Mouse (Mus musculus) intestine, embryonic 15.5 days (tissue): ENCODE measurements around the gene Mmd2. TPM values are rescaled to one million over a fixed set of nuclear protein-coding genes. Genes with fewer than 3 reads are reported as not detected.

ENCODE experiments used
- ATAC-seq: fragments of 200-750 bp; cut with Nextera tagmentation; 2 replicates; pipeline ENCODE4 v1.8.0; 2017; ENCODE audit warnings: moderate TSS enrichment, moderate library complexity
- H3K27ac ChIP-seq: fragments of 300-500 bp; sonication (generic); 2 replicates; pipeline ENCODE4 v1.5.1; 2015; ENCODE audit warnings: mild to moderate bottlenecking, inconsistent platforms
- H3K27me3 ChIP-seq: fragments of 300-500 bp; sonication (generic); replicated peaks from 2 replicates; pipeline ENCODE4 v1.6.1; 2015; ENCODE audit warnings: inconsistent platforms
- H3K36me3 ChIP-seq: fragments of 300-500 bp; sonication (generic); 2 replicates; pipeline ENCODE4 v1.6.1; 2015; ENCODE audit warnings: inconsistent platforms
- H3K4me1 ChIP-seq: fragments of 300-500 bp; sonication (generic); replicated peaks from 2 replicates; pipeline ENCODE4 v1.6.1; 2015; ENCODE audit warnings: inconsistent platforms
- H3K4me2 ChIP-seq: fragments of 300-500 bp; sonication (generic); replicated peaks from 2 replicates; pipeline ENCODE4 v1.6.1; 2015; ENCODE audit warnings: mild to moderate bottlenecking, inconsistent platforms
- H3K4me3 ChIP-seq: fragments of 300-500 bp; sonication (generic); replicated peaks from 2 replicates; pipeline ENCODE4 v1.5.1; 2015; ENCODE audit warnings: inconsistent platforms
- H3K9ac ChIP-seq: fragments of 300-500 bp; sonication (generic); 2 replicates; pipeline ENCODE4 v1.6.1; 2015; ENCODE audit warnings: inconsistent platforms
- H3K9me3 ChIP-seq: fragments of 300-500 bp; sonication (generic); 2 replicates; pipeline ENCODE4 v1.6.1; 2016; ENCODE audit warnings: inconsistent platforms
- WGBS: fragments of 180-500 bp; shearing (Covaris S2); methylation state at CpG from one replicate; pipeline ENCODE4 v1.1.7; 2015; 5-methylcytosine and 5-hydroxymethylcytosine counted together
- polyA plus RNA-seq: library from polyadenylated mRNA; unstranded; fragments of >200 nt; fragmentation: Nextera tagmentation; extraction: Ambion mirVana; gene quantifications from 2 replicates; pipeline ENCODE4 v1.2.1, GENCODE M21; 2015

Gene Mmd2
- polyA plus RNA-seq, 1 experiment from 2014 or later = 1.7 TPM

GRCm38 (mm10) chr5:142628726-142629662 is 20.4 kb upstream of the Mmd2 start:
- Histone ChIP-seq H3K4me3 (peak overlapping the region; percentile 96), H3K27ac (peak overlapping the region; percentile 86), H3K36me3 (peaks cover 7% of the 10 kb centered on the region), H3K9me3 (no peaks in the 10 kb centered on the region), H3K27me3 (no peaks in the 10 kb centered on the region), H3K4me1 (peaks cover 10% of the 10 kb centered on the region), H3K4me2 (peak overlapping the region; percentile 89), H3K9ac (peak overlapping the region; percentile 92)
- WGBS = under 1% methylated on average over 69 of the region's 69 CpGs
- peak; percentile 99 for ATAC-seq

DNA sequence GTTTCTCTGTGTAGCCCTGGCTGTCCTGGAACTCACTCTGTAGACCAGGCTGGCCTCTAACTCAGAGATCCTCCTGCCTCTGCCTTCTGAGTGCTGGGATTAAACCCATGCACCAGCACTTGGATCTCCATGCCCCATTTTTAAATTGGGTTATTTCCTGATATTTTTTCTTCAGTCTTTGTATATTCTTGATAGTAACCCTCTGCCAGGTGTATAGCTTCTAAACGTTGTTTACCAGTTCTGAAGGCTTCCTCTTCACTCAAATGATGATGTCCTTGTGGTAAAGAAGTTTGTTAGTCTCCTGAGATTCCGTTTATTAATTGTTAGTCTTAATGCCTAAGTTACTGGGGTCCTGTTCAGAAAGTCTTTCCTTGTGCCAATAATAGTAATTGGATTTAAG is 18.8 kb upstream of the Mmd2 start, which contains the start of gene Wipi2:
Gene Wipi2, plus strand, starts transcription at position 301 of the 400 bp plus-strand sequence.
- Histone ChIP-seq H3K4me3 (peak within 1 kb of the TSS; percentile 96), H3K27ac (peak within 1 kb of the TSS; percentile 86; the same call in 1 of the 2 replicates), H3K36me3 (no peaks in the 10 kb centered on the region), H3K9me3 (no peaks in the 10 kb centered on the region), H3K27me3 (no peaks in the 10 kb centered on the region), H3K4me2 (peak within 1 kb of the TSS; percentile 89), H3K9ac (peak within 1 kb of the TSS; percentile 58), H3K4me1 (peaks cover 10% of the 10 kb centered on the region)
- WGBS = 89% methylated on average over 2 of the region's 2 CpGs
- ATAC-seq = no peak

DNA sequence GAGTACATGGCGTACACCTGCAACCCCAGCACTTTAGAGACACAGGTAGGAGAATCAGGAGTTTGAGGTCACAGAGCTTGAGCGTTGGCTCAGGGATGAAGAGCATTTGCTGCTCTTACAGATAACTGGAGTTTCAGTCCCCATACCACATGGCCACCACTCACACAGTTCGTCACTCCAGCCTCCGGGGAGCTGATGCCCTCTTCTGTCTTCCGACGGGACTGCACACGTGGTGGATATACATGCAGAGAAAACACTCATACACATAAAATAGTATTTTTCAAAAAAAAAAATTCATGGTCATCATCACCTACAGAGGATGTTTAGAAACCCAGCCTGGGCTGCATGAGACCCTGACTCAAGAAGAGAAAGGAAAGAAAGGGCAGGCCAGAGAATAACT is 14.5 kb upstream of the Mmd2 start:
- H3K4me2 ChIP-seq = no peak overlapping the region
- no peak overlapping the region for H3K27ac ChIP-seq
- H3K36me3 ChIP-seq = no peaks in the 10 kb centered on the region
- no peak for ATAC-seq
- no peak overlapping the region for H3K9ac ChIP-seq
- no peaks in the 10 kb centered on the region for H3K9me3 ChIP-seq
- H3K4me1 ChIP-seq = no peaks in the 10 kb centered on the region
- no peak overlapping the region for H3K4me3 ChIP-seq
- H3K27me3 ChIP-seq = no peaks in the 10 kb centered on the region
- WGBS = 87% methylated on average over 7 of the region's 7 CpGs

GRCm38 (mm10) chr5:142622134-142622533 is 13.5 kb upstream of the Mmd2 start:
- Histone ChIP-seq H3K9ac (no peak overlapping the region), H3K4me1 (no peaks in the 10 kb centered on the region), H3K9me3 (no peaks in the 10 kb centered on the region), H3K27me3 (no peaks in the 10 kb centered on the region), H3K4me2 (no peak overlapping the region), H3K36me3 (no peaks in the 10 kb centered on the region), H3K27ac (no peak overlapping the region), H3K4me3 (no peak overlapping the region)
- peak; percentile 63 for ATAC-seq
- WGBS = 52% methylated on average over 1 of the region's 1 CpGs

DNA sequence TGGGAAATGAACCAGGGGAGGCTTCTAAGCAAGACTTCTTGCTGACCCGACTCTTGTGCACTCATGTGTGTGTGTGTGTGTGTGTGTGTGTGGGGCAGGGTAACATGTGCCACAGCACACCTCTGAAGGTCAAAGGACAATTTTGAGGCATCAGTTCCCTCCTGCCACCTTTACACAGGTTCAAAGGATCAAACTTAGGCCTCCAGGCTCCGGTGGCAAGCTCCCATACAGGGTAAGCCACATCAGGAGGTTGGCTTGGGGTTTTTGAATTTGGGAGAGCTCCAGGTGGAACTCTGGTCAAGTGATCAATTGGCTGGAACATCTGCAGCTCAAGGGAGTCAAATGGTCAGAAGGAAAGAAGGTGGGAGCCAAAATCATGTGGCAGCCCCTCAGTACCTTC is 12.8 kb upstream of the Mmd2 start:
- Histone ChIP-seq H3K36me3 (no peaks in the 10 kb centered on the region), H3K9me3 (no peaks in the 10 kb centered on the region), H3K27me3 (no peaks in the 10 kb centered on the region), H3K9ac (no peak overlapping the region), H3K4me1 (no peaks in the 10 kb centered on the region), H3K4me2 (no peak overlapping the region), H3K4me3 (no peak overlapping the region), H3K27ac (no peak overlapping the region)
- WGBS = 62% methylated on average over 2 of the region's 2 CpGs
- ATAC-seq = no peak

DNA sequence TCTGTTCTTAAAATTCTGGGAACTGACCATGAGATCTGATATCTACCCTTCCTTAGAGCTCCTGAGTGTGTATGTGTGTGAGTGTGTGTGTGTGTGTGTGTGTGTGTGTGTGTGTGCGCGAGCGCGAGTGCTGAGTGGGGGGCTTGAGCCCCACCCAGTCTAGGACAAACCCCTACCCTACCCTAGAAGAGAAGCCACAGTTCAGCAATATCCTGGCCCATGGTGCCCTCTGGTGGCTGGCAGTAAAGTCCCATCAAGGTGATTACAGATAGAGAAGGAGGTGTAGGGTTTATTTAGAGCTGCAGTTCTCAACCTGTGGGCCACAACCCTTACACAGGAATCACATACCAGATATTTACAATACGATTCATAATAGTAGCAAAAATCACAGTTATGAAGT is 11.3 kb upstream of the Mmd2 start:
- ATAC-seq = 0 out of 2 replicates have a peak, but pooled peaks have one; percentile 43
- no peak overlapping the region for H3K27ac ChIP-seq
- no peaks in the 10 kb centered on the region for H3K27me3 ChIP-seq
- H3K9ac ChIP-seq = no peak overlapping the region
- no peaks in the 10 kb centered on the region for H3K4me1 ChIP-seq
- H3K36me3 ChIP-seq = no peaks in the 10 kb centered on the region
- no peaks in the 10 kb centered on the region for H3K9me3 ChIP-seq
- H3K4me3 ChIP-seq = no peak overlapping the region
- H3K4me2 ChIP-seq = no peak overlapping the region
- 14% methylated on average over 5 of the region's 5 CpGs for WGBS

- Histone ChIP-seq H3K4me1 (no peaks in the 10 kb centered on the region), H3K4me2 (no peak overlapping the region), H3K9ac (no peak overlapping the region), H3K4me3 (no peak overlapping the region), H3K36me3 (no peaks in the 10 kb centered on the region), H3K27ac (no peak overlapping the region), H3K9me3 (no peaks in the 10 kb centered on the region), H3K27me3 (no peaks in the 10 kb centered on the region)
- WGBS = 48% methylated on average over 6 of the region's 6 CpGs
- ATAC-seq = no peak
Measured at GRCm38 (mm10) chr5:142616326-142616725, 7.7 kb upstream of the Mmd2 start.

DNA sequence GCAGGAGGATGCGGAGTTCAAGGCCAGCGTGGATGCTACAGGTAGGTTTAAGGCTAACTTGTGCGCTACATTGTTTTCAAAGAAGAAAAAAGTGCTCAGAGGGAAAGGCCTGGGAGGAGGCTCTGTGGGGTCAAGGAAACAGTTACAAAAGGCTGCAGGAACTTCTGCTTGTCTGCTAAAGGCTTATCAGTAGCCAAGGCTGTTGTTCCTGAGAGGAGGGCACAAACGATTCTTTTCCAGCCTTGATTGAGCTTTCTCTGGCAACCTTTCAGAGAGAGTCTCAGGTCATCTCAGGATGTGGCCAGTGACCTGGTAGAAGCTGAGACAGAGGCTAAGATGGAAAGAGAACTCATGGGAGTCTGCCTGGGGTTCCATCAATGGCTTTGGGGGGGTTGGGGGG is 7.0 kb upstream of the Mmd2 start:
- Histone ChIP-seq H3K4me1 (no peaks in the 10 kb centered on the region), H3K36me3 (no peaks in the 10 kb centered on the region), H3K27ac (no peak overlapping the region), H3K4me2 (no peak overlapping the region), H3K9me3 (no peaks in the 10 kb centered on the region), H3K27me3 (no peaks in the 10 kb centered on the region), H3K9ac (no peak overlapping the region), H3K4me3 (no peak overlapping the region)
- WGBS = 78% methylated on average over 4 of the region's 4 CpGs
- no peak for ATAC-seq

- H3K27ac ChIP-seq = no peak overlapping the region
- WGBS = 57% methylated on average over 3 of the region's 3 CpGs
Measured at GRCm38 (mm10) chr5:142614513-142614912, 5.9 kb upstream of the Mmd2 start.

DNA sequence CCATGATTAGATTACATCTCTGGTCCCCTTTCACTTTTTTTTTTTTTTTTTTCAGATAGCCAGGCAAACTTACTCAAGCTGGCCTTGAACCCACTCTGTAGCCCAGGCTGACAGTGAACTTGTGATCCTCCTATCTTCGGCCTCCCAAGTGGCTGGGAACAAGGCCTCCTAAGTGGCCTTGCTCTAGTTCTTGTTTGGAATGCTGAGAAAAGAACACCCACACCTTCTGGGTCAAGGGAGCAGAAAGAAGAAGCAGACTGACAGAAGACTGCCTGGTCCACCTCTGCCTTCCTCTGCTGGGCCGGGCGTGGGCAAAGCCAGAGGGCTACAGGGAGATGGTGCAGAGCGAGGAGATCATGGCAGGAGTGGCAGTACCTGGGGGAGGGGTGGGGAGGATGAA is 1.8 kb upstream of the Mmd2 start:
- H3K27me3 ChIP-seq = peaks cover 14% of the 10 kb centered on the region; the same call in 1 of the 2 replicates
- no peaks in the 10 kb centered on the region for H3K36me3 ChIP-seq
- peaks cover 9% of the 10 kb centered on the region; the same call in 1 of the 2 replicates for H3K4me1 ChIP-seq
- no peak overlapping the region for H3K9ac ChIP-seq
- no peak for ATAC-seq
- no peak overlapping the region for H3K27ac ChIP-seq
- no peak overlapping the region for H3K4me2 ChIP-seq
- H3K4me3 ChIP-seq = no peak overlapping the region
- WGBS = 84% methylated on average over 4 of the region's 4 CpGs
- no peaks in the 10 kb centered on the region for H3K9me3 ChIP-seq

More at GRCm38 (mm10) chr5:142614513-142614912, 5.9 kb upstream of the Mmd2 start:
- no peaks in the 10 kb centered on the region for H3K27me3 ChIP-seq
- H3K4me1 ChIP-seq = no peaks in the 10 kb centered on the region
- no peak for ATAC-seq
- no peak overlapping the region for H3K4me2 ChIP-seq
- H3K9ac ChIP-seq = no peak overlapping the region
- H3K9me3 ChIP-seq = no peaks in the 10 kb centered on the region
- no peak overlapping the region for H3K4me3 ChIP-seq
- H3K36me3 ChIP-seq = no peaks in the 10 kb centered on the region

DNA sequence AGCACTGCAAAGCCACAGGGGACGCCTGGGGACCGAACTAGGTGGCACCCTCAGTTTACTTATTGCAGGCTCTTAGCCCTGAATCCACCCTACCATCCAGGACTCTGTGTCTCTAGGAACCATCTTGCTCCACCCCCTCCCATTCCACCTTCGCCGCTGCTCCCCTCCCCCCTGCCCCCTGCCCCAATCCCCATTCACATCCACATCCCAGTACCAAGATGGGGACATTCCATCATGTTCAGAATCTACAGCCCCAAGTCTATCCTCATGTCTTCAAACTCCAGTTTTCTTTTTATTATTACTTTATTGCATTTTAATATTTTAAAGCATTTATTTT is 357 bp upstream of the Mmd2 start:
- Histone ChIP-seq H3K4me3 (peak overlapping the region; percentile 35), H3K9ac (peak overlapping the region; percentile 14), H3K4me1 (peaks cover 9% of the 10 kb centered on the region; the same call in 1 of the 2 replicates), H3K27me3 (peaks cover 14% of the 10 kb centered on the region; the same call in 1 of the 2 replicates), H3K4me2 (peak overlapping the region; percentile 80), H3K36me3 (no peaks in the 10 kb centered on the region), H3K27ac (no peak overlapping the region), H3K9me3 (no peaks in the 10 kb centered on the region)
- 8% methylated on average over 4 of the region's 4 CpGs for WGBS
- ATAC-seq = no peak

DNA sequence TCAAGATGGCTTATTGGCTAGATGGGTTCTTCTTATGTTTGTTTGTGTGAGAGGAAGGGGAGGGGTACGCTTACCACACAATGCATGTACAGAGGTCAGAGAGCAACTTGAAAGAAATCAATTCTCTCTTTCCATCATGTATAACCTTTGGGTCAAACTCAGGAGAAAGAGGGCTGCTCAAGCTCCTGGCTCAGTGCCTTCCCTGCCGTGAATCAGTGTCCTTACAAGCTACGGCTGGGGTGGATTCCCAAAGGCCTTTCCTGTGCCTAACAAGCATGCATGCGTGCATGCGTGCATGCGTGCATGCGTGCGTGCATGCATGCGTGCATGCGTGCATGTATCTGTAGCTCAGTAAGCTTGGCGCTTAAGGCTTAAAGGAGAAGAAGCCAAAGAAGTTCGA is 3.3 kb downstream of the Mmd2 start:
- H3K4me3 ChIP-seq = no peak overlapping the region
- no peak overlapping the region for H3K4me2 ChIP-seq
- 89% methylated on average over 12 of the region's 12 CpGs for whole genome bisulfite sequencing
- H3K9me3 ChIP-seq = no peaks in the 10 kb centered on the region
- peaks cover 14% of the 10 kb centered on the region; the same call in 1 of the 2 replicates for H3K27me3 ChIP-seq
- H3K27ac ChIP-seq = no peak overlapping the region
- no peaks in the 10 kb centered on the region for H3K36me3 ChIP-seq
- ATAC-seq = no peak
- no peak overlapping the region for H3K9ac ChIP-seq
- peaks cover 9% of the 10 kb centered on the region; the same call in 1 of the 2 replicates for H3K4me1 ChIP-seq
